Mouse (Mus musculus) ES-Bruce4 (cell line): ENCODE measurements at regions not wholly inside any gene's neighbourhood (a gene's known extent, or its start where the extent isn't known, plus 50 kb on each side); places are given as distances from the start of the nearest gene placed in this dataset.

Source experiments
- CTCF ChIP-seq: IDR thresholded peaks from one replicate; pipeline ENCODE4 v1.8.1; 2011; ENCODE audit warnings: low read depth, low read length
- EP300 ChIP-seq: IDR thresholded peaks from 2 replicates; pipeline ENCODE4 v1.6.1; 2011; ENCODE audit warnings: low read depth, low read length; ENCODE audit not compliant: insufficient read depth
- POLR2A ChIP-seq: IDR thresholded peaks from one replicate; pipeline ENCODE4 v1.8.1; 2011; ENCODE audit warnings: low read length; ENCODE audit not compliant: insufficient read depth

DNA sequence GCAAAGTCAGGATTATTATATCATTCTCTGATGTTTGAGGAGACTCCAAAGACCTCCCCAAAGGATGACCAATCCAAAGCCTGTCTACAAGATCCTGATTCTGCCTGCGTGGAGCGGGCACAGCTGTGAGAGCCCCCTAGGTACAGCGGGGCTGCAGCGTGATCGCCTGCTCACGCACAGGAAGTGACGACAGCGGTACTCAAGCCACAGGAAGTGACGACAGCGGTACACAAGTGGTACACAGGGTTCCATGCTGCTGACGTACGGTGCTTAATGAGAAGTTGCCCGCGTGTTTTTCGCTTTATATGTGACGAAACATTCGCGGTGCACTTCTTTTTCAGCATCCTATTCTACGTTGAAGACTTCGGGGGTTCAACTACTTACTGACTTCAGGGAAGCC, 116.9 kb upstream of the Rtl1 start:
- TF ChIP-seq CTCF (no peak), POLR2A (no peak), EP300 (no peak)
